Mouse (Mus musculus) central nervous system, embryonic 11.5 days (tissue): ENCODE data around the gene Ackr2. TPM values are rescaled to one million over a fixed set of nuclear protein-coding genes. Genes with fewer than 3 reads are reported as not detected.

Source experiments
- polyA plus RNA-seq: library from polyadenylated mRNA; depleted of rRNA; stranded (reverse); fragments of >200 nt; gene quantifications from 2 replicates; pipeline ENCODE4 v1.2.3, GENCODE M21; 2012; rRNA removed

Gene Ackr2
- polyA plus RNA-seq, result 0.37 and 0.46 TPM in 2 replicates

DNA sequence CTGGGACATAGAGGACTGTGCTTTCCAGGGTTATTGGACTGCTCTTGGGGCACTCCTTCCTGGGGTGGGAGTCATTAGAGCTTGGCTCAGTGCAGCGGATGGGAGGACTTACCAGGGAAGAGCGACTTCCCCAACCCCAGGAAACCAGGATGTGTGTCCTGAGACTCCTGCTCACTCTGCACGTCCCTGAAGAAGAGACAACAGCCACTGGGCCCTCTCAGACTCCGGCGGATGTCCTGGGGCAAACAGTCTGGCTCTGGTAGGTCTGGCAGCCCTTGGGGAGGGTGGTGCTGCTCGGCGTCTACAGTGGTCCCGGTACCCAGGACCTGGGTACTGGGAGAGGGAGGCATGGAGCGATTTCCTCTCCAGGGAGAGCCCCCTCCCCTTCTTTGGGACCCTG lies at the start of gene Ackr2:
Gene Ackr2, plus strand, starts transcription at position 111 of the 400 bp plus-strand sequence.

DNA sequence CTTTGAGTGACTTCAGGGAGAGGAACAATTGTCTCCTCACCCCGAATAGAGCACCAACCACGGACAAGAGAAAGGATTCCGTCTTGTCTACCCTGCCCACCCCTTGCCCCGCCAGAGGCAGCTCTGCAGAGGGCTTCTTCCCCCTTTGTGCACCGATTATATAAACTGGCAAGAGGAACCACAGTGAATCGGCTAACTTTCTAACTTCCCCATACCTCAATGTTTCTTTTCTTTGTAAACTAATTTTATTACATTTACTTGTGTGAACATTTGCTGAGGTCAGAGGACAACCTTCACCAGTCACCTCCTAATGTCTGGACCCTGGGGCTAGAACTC lies 40.0 kb upstream of the Ackr2 start, which contains the start of gene Higd1a:
Gene Higd1a, minus strand, starts transcription at position 210 of the 336 bp plus-strand sequence.

GRCm38 (mm10) chr9:121916102-121916501 lies 17.9 kb downstream of the Ackr2 start, which contains the start of gene Cyp8b1:
Cyp8b1 (minus strand) TSS chr9:121916305.

DNA sequence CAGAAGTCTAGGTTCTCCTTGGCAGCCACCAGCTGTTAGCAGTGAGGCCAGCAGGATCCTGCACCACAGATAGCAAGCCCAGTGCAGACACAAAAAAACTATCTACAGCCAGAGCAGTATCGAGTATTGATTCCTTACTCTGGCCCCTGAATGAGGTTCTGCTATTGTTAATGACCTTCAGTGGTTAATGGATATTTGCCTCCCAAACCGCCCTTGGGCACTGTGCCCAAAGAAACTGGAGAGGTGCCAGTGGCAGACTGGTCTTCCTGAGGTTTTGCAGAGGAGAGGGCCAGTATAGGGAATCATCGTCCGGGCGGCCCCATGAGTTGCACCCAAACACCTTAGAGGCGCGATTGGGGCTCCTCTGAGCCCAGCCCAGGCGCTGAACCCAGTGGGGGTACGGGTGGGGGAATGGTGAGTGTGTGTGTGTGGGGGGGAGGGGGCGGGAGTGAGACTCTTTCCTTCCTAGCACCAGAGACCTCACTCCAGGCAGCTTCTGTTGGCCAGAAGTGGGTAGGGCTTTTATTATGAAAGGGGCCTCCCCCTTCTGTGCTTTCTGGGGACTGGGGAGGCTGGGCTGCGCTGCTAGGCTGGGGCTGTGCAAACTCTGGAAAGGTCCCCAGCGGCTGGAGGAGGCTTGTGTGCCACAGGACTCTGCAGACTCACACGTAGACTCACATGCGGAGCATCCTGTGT lies 52.4 kb downstream of the Ackr2 start, which contains the start of gene Fam198a:
Gene Fam198a, plus strand, starts transcription at position 571 of the 696 bp plus-strand sequence.

Other genes with a start within 250 kb of the Ackr2 start
- gene Sec22c, start 192.9 kb upstream of the Ackr2 start, polyA plus RNA-seq, result 13.2 and 14.1 TPM in 2 replicates
- 35.0 and 65.5 TPM in 2 replicates for gene Ss18l2, start 188.0 kb upstream of the Ackr2 start, polyA plus RNA-seq
- gene Nktr, start 179.2 kb upstream of the Ackr2 start, polyA plus RNA-seq, result 117 and 173 TPM in 2 replicates
- gene Zfp651, start 139.0 kb upstream of the Ackr2 start, polyA plus RNA-seq, result 35.1 and 38.3 TPM in 2 replicates
- gene Klhl40, start 120.7 kb upstream of the Ackr2 start, polyA plus RNA-seq, result 0.12 and 1.5 TPM in 2 replicates
- 0.24 and 0.48 TPM in 2 replicates for gene Hhatl, start 105.8 kb upstream of the Ackr2 start, polyA plus RNA-seq
- gene Ccdc13, start 58.9 kb upstream of the Ackr2 start, polyA plus RNA-seq, result 2.1 and 3.2 TPM in 2 replicates
- gene Higd1a, start 40.0 kb upstream of the Ackr2 start, polyA plus RNA-seq, result 50.0 and 60.2 TPM in 2 replicates
- not detected in 2 replicates for gene Cyp8b1, start 17.9 kb downstream of the Ackr2 start, polyA plus RNA-seq
- 0.70 and 0.77 TPM in 2 replicates for gene Fam198a, start 52.6 kb downstream of the Ackr2 start, polyA plus RNA-seq
- 9.6 and 11.7 TPM in 2 replicates for gene Pomgnt2, start 98.8 kb downstream of the Ackr2 start, polyA plus RNA-seq
- gene Snrk, start 218.9 kb downstream of the Ackr2 start, polyA plus RNA-seq, result 36.1 and 39.4 TPM in 2 replicates